Mouse (Mus musculus): ENCODE data around the gene Heatr1. TPM values are rescaled to one million over a fixed set of nuclear protein-coding genes. Genes with fewer than 3 reads are reported as not detected.

Gene Heatr1
- 8.3 and 10.9 TPM in 2 replicates for polyA plus RNA-seq (2012; rRNA removed)
- polyA plus RNA-seq (2014; fragmentation: Nextera tagmentation; extraction: Ambion mirVana): 13.5 and 16.8 TPM in 2 replicates

DNA sequence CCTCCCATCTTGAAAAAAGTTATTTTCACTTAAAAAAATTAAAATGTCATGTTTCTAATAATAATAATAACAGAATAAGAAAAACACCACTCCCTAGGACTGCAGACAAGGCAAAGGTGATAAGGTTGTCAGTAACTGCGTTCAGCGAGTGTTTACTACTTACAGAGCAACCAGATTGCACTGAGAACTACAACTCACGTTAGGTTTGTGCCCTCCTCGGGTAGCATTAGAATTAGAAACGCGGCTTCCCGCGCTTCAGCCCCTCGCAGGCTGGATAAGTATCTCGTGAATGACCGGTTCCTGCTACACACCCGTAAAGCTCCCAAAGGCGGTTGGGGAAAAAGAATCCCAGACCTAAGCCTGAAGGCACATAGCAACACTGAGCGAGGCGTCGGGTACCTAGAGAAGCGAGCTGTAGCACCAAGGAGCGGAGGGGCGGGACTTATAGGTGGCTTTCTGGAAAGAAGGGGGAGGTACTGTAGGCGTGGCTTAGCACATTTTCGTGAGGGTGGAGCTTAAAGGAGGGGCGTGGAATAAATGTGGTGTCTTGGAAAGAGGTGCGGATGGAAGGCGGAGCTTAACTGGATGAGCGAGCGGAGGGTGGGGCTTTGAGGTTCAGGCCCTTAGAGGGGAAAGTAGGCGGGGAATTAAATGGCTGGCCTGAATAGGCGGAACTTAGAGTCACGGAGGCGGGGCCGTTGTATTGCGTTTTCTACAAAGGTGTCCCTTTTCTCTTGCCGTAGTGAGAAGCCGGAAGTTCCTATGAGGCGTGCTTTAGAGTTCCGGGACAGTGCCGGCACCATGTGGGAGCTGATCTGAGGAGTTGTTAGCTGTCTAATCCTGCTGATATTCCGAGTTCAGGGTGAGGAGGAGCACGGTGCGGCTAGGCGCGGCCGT lies at the start of gene Heatr1:
TSS of gene Heatr1 (plus strand) at position 419 of the 897 bp plus-strand sequence.
- ATAC-seq (ENCODE audit: insufficient read depth): peak; percentile 95
- peak within 1 kb of the TSS; percentile 26 for H3K27ac ChIP-seq
- TF ChIP-seq EP300 (IDR thresholded peaks at IDR 0.05; ENCODE audit: low read depth): no peak
- TF ChIP-seq CTCF (IDR thresholded peaks at IDR 0.05; ENCODE audit: low read depth): no peak
- peak within 1 kb of the TSS; percentile 67 for H3K9ac ChIP-seq (replicated peaks)
- no peaks in the 10 kb centered on the region for H3K27me3 ChIP-seq (ENCODE audit: control insufficient read depth, insufficient read depth, low read length)
- DNase-seq (ENCODE audit: low read depth in 3 of 3, low spot score in 3 of 3): peak; percentile 98 to 100 (median 99)
- no peaks in the 10 kb centered on the region for H3K9me3 ChIP-seq (ENCODE audit: control insufficient read depth, low read length)
- H3K4me1 ChIP-seq (replicated peaks; ENCODE audit: control insufficient read depth in 2 of 2, insufficient read depth in 2 of 2, low read length in 1 of 2): peaks cover 5 to 10% of the 10 kb centered on the region in 2 experiments
- peak within 1 kb of the TSS; percentile 75 to 96 for H3K4me3 ChIP-seq (ENCODE audit: insufficient read depth in 1 of 2, low read depth in 2 of 2, low read length in 2 of 2)
- H3K36me3 ChIP-seq (replicated peaks; ENCODE audit: control insufficient read depth, insufficient read depth, low read depth): no peaks in the 10 kb centered on the region; the same call in none of the 2 replicates
- WGBS (ENCODE audit: insufficient replicate concordance): under 1% methylated on average over 43 of the region's 43 CpGs
- peak within 1 kb of the TSS; percentile 85 for H3K4me2 ChIP-seq (ENCODE audit: low read depth)

DNA sequence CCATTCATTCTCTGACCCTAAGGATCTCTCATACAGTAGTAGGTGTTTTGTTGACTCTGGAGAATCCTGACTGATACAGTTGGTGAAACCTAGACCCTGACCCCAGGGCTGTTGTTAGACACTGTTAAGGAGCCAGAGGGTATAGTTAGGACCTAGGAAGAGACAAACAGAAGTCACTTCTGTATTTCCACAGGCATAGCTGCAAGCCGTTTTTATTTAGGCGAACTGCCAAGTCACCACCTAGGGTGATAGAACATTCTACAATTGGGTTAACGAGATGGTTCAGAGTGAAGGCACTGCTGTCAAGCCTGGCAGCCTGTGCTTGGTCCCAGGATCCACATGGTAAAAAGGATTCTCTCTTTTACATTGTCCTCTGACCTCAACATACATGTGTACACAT lies 48.0 kb upstream of the Heatr1 start:
- DNase-seq (ENCODE audit: low read depth in 3 of 3, low spot score in 3 of 3): no peak
- no peak overlapping the region for H3K4me2 ChIP-seq (ENCODE audit: low read depth)
- no peak overlapping the region for H3K27ac ChIP-seq
- TF ChIP-seq EP300 (IDR thresholded peaks at IDR 0.05; ENCODE audit: low read depth): no peak
- no peak for TF ChIP-seq CTCF (IDR thresholded peaks at IDR 0.05; ENCODE audit: low read depth)
- no peaks in the 10 kb centered on the region for H3K36me3 ChIP-seq (replicated peaks; ENCODE audit: control insufficient read depth, insufficient read depth, low read depth)
- H3K4me3 ChIP-seq (ENCODE audit: insufficient read depth in 1 of 2, low read depth in 2 of 2, low read length in 2 of 2): no peak overlapping the region
- H3K4me1 ChIP-seq (replicated peaks; ENCODE audit: control insufficient read depth in 2 of 2, insufficient read depth in 2 of 2, low read length in 1 of 2): no peaks in the 10 kb centered on the region
- ATAC-seq (ENCODE audit: insufficient read depth): no peak
- 49% methylated on average over 3 of the region's 3 CpGs for WGBS (ENCODE audit: insufficient replicate concordance)
- no peak overlapping the region for H3K9ac ChIP-seq (replicated peaks)
- no peaks in the 10 kb centered on the region for H3K27me3 ChIP-seq (ENCODE audit: control insufficient read depth, insufficient read depth, low read length)
- no peaks in the 10 kb centered on the region for H3K9me3 ChIP-seq (ENCODE audit: control insufficient read depth, low read length)

DNA sequence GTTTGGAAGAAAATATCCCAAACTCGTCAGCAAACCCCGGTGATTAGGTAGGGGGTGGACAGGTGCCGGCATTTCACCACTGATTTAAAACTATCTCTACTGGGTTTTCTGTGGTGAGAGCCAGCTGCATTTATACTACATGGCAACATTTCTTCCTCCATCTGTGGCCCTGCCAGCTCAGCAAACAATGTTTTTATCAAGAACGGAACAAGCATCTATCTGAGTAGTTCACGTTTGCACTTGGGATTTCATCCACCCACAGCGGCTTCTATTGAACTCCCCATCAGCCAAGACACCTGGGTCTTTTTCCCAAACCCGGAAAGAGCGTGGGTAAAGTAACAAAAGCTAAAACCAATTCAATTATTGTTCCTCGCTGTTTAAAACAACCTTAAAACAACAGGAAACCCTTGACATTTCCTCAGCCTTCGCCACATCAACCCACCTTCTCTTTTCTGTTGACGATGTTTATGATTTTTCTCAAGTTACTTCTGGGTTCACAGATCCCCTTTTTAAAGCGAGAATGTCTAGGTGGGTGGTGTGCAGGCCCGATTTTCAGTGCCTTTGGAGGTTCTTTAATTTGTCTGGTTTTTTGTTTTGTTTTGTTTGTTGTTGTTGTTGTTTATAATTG lies 45.5 kb upstream of the Heatr1 start:
- no peaks in the 10 kb centered on the region for H3K4me1 ChIP-seq (replicated peaks; ENCODE audit: control insufficient read depth in 2 of 2, insufficient read depth in 2 of 2, low read length in 1 of 2)
- H3K9me3 ChIP-seq (ENCODE audit: control insufficient read depth, low read length): no peaks in the 10 kb centered on the region
- no peaks in the 10 kb centered on the region for H3K36me3 ChIP-seq (replicated peaks; ENCODE audit: control insufficient read depth, insufficient read depth, low read depth)
- H3K9ac ChIP-seq (replicated peaks): no peak overlapping the region
- ATAC-seq (ENCODE audit: insufficient read depth): no peak
- DNase-seq (ENCODE audit: low read depth in 3 of 3, low spot score in 3 of 3): no peak
- TF ChIP-seq EP300 (IDR thresholded peaks at IDR 0.05; ENCODE audit: low read depth): no peak
- TF ChIP-seq CTCF (IDR thresholded peaks at IDR 0.05; ENCODE audit: low read depth): no peak
- no peak overlapping the region for H3K4me2 ChIP-seq (ENCODE audit: low read depth)
- H3K4me3 ChIP-seq (ENCODE audit: insufficient read depth in 1 of 2, low read depth in 2 of 2, low read length in 2 of 2): no peak overlapping the region
- H3K27ac ChIP-seq: no peak overlapping the region
- no peaks in the 10 kb centered on the region for H3K27me3 ChIP-seq (ENCODE audit: control insufficient read depth, insufficient read depth, low read length)
- 34% methylated on average over 13 of the region's 13 CpGs for WGBS (ENCODE audit: insufficient replicate concordance)

DNA sequence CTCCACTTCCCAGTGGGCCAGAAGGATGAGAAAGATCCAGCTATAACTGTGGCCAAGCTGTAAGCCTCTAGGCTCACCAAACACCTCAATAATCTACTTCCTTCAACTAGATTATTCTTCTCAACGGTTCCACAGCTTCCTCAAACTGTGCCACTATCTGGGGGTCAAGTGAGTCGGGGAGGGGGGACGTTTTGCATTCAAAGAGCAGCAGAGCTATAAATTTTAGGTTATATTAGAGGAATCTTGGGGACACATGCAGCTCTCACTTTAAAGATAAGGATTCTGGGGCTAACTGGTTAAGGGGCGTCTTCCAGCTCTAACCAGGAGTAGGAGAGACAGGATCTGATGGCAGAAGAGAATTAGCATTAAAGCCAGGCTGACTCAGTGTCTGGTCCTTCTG lies 38.6 kb upstream of the Heatr1 start:
- Histone ChIP-seq H3K9me3 (ENCODE audit: control insufficient read depth, low read length) (no peaks in the 10 kb centered on the region), H3K4me3 (ENCODE audit: insufficient read depth in 1 of 2, low read depth in 2 of 2, low read length in 2 of 2) (no peak overlapping the region), H3K9ac (replicated peaks) (no peak overlapping the region), H3K4me1 (replicated peaks; ENCODE audit: control insufficient read depth in 2 of 2, insufficient read depth in 2 of 2, low read length in 1 of 2) (no peaks in the 10 kb centered on the region), H3K27me3 (ENCODE audit: control insufficient read depth, insufficient read depth, low read length) (no peaks in the 10 kb centered on the region), H3K36me3 (replicated peaks; ENCODE audit: control insufficient read depth, insufficient read depth, low read depth) (no peaks in the 10 kb centered on the region), H3K4me2 (ENCODE audit: low read depth) (no peak overlapping the region), H3K27ac (no peak overlapping the region)
- TF ChIP-seq CTCF (IDR thresholded peaks at IDR 0.05; ENCODE audit: low read depth): no peak
- ATAC-seq (ENCODE audit: insufficient read depth) (no peak), DNase-seq (ENCODE audit: low read depth in 3 of 3, low spot score in 3 of 3) (no peak)
- WGBS (ENCODE audit: insufficient replicate concordance): 19% methylated on average over 4 of the region's 4 CpGs

DNA sequence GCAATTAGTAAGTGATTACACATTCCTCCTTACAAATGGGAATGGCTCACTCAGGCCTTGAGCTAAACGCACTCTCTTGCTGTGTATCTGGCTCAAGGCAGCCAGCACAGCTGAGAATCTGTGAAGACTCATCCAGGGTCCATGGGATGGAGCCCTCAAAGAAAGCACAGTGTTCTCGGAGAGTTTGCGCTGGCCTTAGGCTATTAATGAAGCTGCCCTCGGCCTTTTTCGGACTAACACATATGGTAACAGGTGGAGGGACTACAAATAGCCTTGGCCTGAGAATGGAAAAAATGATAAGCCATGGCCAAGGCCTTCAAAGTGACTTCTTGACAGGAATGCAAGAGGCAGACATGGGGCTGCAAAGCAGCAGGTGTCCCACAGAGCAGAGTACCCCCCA lies 37.3 kb upstream of the Heatr1 start:
- Histone ChIP-seq H3K4me2 (ENCODE audit: low read depth) (no peak overlapping the region), H3K4me3 (ENCODE audit: insufficient read depth in 1 of 2, low read depth in 2 of 2, low read length in 2 of 2) (no peak overlapping the region), H3K27me3 (ENCODE audit: control insufficient read depth, insufficient read depth, low read length) (no peaks in the 10 kb centered on the region), H3K9me3 (ENCODE audit: control insufficient read depth, low read length) (no peaks in the 10 kb centered on the region), H3K36me3 (replicated peaks; ENCODE audit: control insufficient read depth, insufficient read depth, low read depth) (no peaks in the 10 kb centered on the region), H3K9ac (replicated peaks) (no peak overlapping the region), H3K27ac (no peak overlapping the region), H3K4me1 (replicated peaks; ENCODE audit: control insufficient read depth in 2 of 2, insufficient read depth in 2 of 2, low read length in 1 of 2) (no peaks in the 10 kb centered on the region)
- DNase-seq (ENCODE audit: low read depth in 3 of 3, low spot score in 3 of 3) (no peak), ATAC-seq (ENCODE audit: insufficient read depth) (no peak)
- WGBS (ENCODE audit: insufficient replicate concordance): 69% methylated on average over 5 of the region's 5 CpGs
- TF ChIP-seq CTCF (IDR thresholded peaks at IDR 0.05; ENCODE audit: low read depth) (no peak), EP300 (IDR thresholded peaks at IDR 0.05; ENCODE audit: low read depth) (no peak)

Measured in liver, embryonic 14.5 days (tissue).